Mouse (Mus musculus): ENCODE measurements around the gene Itga5. TPM values are rescaled to one million over a fixed set of nuclear protein-coding genes. Genes with fewer than 3 reads are reported as not detected.
A peak's percentile ranks its signal among the peaks of the same experiment; 100 is the strongest.

The Itga5 gene
- polyA plus RNA-seq, 1 experiment from 2014 or later, result 24.6 TPM

- no peak overlapping the region for H3K9ac ChIP-seq (replicated peaks; ENCODE audit: low read length)
- H3K4me2 ChIP-seq (ENCODE audit: low read depth, low read length), result no peak overlapping the region
- no peaks in the 10 kb centered on the region for H3K36me3 ChIP-seq (replicated peaks; ENCODE audit: control insufficient read depth, insufficient read depth, low read depth, low read length)
- H3K4me3 ChIP-seq (ENCODE audit: low read depth, low read length), result no peak overlapping the region
- no peaks in the 10 kb centered on the region for H3K9me3 ChIP-seq (replicated peaks; ENCODE audit: control insufficient read depth, low read length)
- ATAC-seq (replicated peaks; ENCODE audit: insufficient number of reproducible peaks, low FRiP score, low TSS enrichment, low read depth) (no peak), DNase-seq (ENCODE audit: low spot score) (peak; percentile 39)
- peaks cover 7% of the 10 kb centered on the region; the same call in 1 of the 2 replicates for H3K4me1 ChIP-seq (ENCODE audit: control insufficient read depth, insufficient read depth, low read length)
- no peak overlapping the region for H3K27ac ChIP-seq (replicated peaks; ENCODE audit: low read depth, low read length)
- 17% methylated on average over 2 of the region's 2 CpGs for WGBS
- no peaks in the 10 kb centered on the region for H3K27me3 ChIP-seq (ENCODE audit: control insufficient read depth, insufficient read depth, low read length)
These were observed 4.6 kb upstream of the Itga5 start for GRCm38 (mm10) chr15:103371208-103371607.

- DNase-seq (ENCODE audit: low spot score), result no peak
- no peaks in the 10 kb centered on the region for H3K27me3 ChIP-seq (ENCODE audit: control insufficient read depth, insufficient read depth, low read length)
- H3K36me3 ChIP-seq (replicated peaks; ENCODE audit: control insufficient read depth, insufficient read depth, low read depth, low read length), result no peaks in the 10 kb centered on the region
- no peak overlapping the region for H3K4me3 ChIP-seq (ENCODE audit: low read depth, low read length)
- no peaks in the 10 kb centered on the region for H3K9me3 ChIP-seq (replicated peaks; ENCODE audit: control insufficient read depth, low read length)
- no peak for ATAC-seq (replicated peaks; ENCODE audit: insufficient number of reproducible peaks, low FRiP score, low TSS enrichment, low read depth)
- H3K4me1 ChIP-seq (ENCODE audit: control insufficient read depth, insufficient read depth, low read length), result peaks cover 7% of the 10 kb centered on the region; the same call in 1 of the 2 replicates
- H3K9ac ChIP-seq (replicated peaks; ENCODE audit: low read length), result no peak overlapping the region
- H3K27ac ChIP-seq (replicated peaks; ENCODE audit: low read depth, low read length), result no peak overlapping the region
- 46% methylated on average over 4 of the region's 4 CpGs for WGBS
- no peak overlapping the region for H3K4me2 ChIP-seq (ENCODE audit: low read depth, low read length)
These were observed 3.9 kb upstream of the Itga5 start for GRCm38 (mm10) chr15:103370462-103370861.

- WGBS, result 79% methylated on average over 1 of the region's 1 CpGs
These were observed 2.6 kb upstream of the Itga5 start for GRCm38 (mm10) chr15:103369123-103369522.

GRCm38 (mm10) chr15:103368179-103368940, 1.8 kb upstream of the Itga5 start:
- H3K9ac ChIP-seq (replicated peaks; ENCODE audit: low read length), result no peak overlapping the region
- no peak overlapping the region for H3K4me3 ChIP-seq (ENCODE audit: low read depth, low read length)
- no peak for ATAC-seq (replicated peaks; ENCODE audit: insufficient number of reproducible peaks, low FRiP score, low TSS enrichment, low read depth)
- H3K27ac ChIP-seq (replicated peaks; ENCODE audit: low read depth, low read length), result no peak overlapping the region
- no peaks in the 10 kb centered on the region for H3K9me3 ChIP-seq (replicated peaks; ENCODE audit: control insufficient read depth, low read length)
- H3K27me3 ChIP-seq (ENCODE audit: control insufficient read depth, insufficient read depth, low read length), result no peaks in the 10 kb centered on the region
- H3K36me3 ChIP-seq (replicated peaks; ENCODE audit: control insufficient read depth, insufficient read depth, low read depth, low read length), result no peaks in the 10 kb centered on the region
- H3K4me2 ChIP-seq (ENCODE audit: low read depth, low read length), result no peak overlapping the region
- H3K4me1 ChIP-seq (ENCODE audit: control insufficient read depth, insufficient read depth, low read length), result peaks cover 7% of the 10 kb centered on the region; the same call in 1 of the 2 replicates
- 74% methylated on average over 4 of the region's 4 CpGs for WGBS
- DNase-seq (ENCODE audit: low spot score), result no peak

More at GRCm38 (mm10) chr15:103369123-103369522, 2.6 kb upstream of the Itga5 start:
- Histone ChIP-seq H3K27ac (replicated peaks; ENCODE audit: low read depth, low read length) (no peak overlapping the region), H3K36me3 (replicated peaks; ENCODE audit: control insufficient read depth, insufficient read depth, low read depth, low read length) (no peaks in the 10 kb centered on the region), H3K4me2 (ENCODE audit: low read depth, low read length) (no peak overlapping the region), H3K4me1 (ENCODE audit: control insufficient read depth, insufficient read depth, low read length) (peaks cover 7% of the 10 kb centered on the region; the same call in 1 of the 2 replicates), H3K9ac (replicated peaks; ENCODE audit: low read length) (no peak overlapping the region), H3K27me3 (ENCODE audit: control insufficient read depth, insufficient read depth, low read length) (no peaks in the 10 kb centered on the region), H3K4me3 (ENCODE audit: low read depth, low read length) (no peak overlapping the region), H3K9me3 (replicated peaks; ENCODE audit: control insufficient read depth, low read length) (no peaks in the 10 kb centered on the region)
- ATAC-seq (replicated peaks; ENCODE audit: insufficient number of reproducible peaks, low FRiP score, low TSS enrichment, low read depth) (no peak), DNase-seq (ENCODE audit: low spot score) (no peak)

GRCm38 (mm10) chr15:103365471-103366375, 840 bp downstream of the Itga5 start:
- Histone ChIP-seq H3K27ac (replicated peaks; ENCODE audit: low read depth, low read length) (peak overlapping the region; percentile 87), H3K4me3 (ENCODE audit: low read depth, low read length) (peak overlapping the region; percentile 91), H3K4me1 (ENCODE audit: control insufficient read depth, insufficient read depth, low read length) (peaks cover 7% of the 10 kb centered on the region; the same call in 1 of the 2 replicates), H3K27me3 (ENCODE audit: control insufficient read depth, insufficient read depth, low read length) (no peaks in the 10 kb centered on the region), H3K9me3 (replicated peaks; ENCODE audit: control insufficient read depth, low read length) (no peaks in the 10 kb centered on the region), H3K9ac (replicated peaks; ENCODE audit: low read length) (peak overlapping the region; percentile 93), H3K36me3 (replicated peaks; ENCODE audit: control insufficient read depth, insufficient read depth, low read depth, low read length) (no peaks in the 10 kb centered on the region), H3K4me2 (ENCODE audit: low read depth, low read length) (peak overlapping the region; percentile 86)
- peak; percentile 69 for DNase-seq (ENCODE audit: low spot score)
- ATAC-seq (replicated peaks; ENCODE audit: insufficient number of reproducible peaks, low FRiP score, low TSS enrichment, low read depth), result 0 out of 2 replicates have a peak, but pooled peaks have one; percentile 30
- under 1% methylated on average over 51 of the region's 51 CpGs for WGBS

- ATAC-seq (replicated peaks; ENCODE audit: insufficient number of reproducible peaks, low FRiP score, low TSS enrichment, low read depth), result no peak
- Histone ChIP-seq H3K27ac (replicated peaks; ENCODE audit: low read depth, low read length) (no peak overlapping the region), H3K27me3 (ENCODE audit: control insufficient read depth, insufficient read depth, low read length) (no peaks in the 10 kb centered on the region), H3K9me3 (replicated peaks; ENCODE audit: control insufficient read depth, low read length) (no peaks in the 10 kb centered on the region), H3K9ac (replicated peaks; ENCODE audit: low read length) (peak overlapping the region; percentile 93; the same call in 1 of the 2 replicates), H3K4me3 (ENCODE audit: low read depth, low read length) (peak overlapping the region; percentile 91), H3K4me1 (ENCODE audit: control insufficient read depth, insufficient read depth, low read length) (peaks cover 7% of the 10 kb centered on the region; the same call in 1 of the 2 replicates), H3K36me3 (replicated peaks; ENCODE audit: control insufficient read depth, insufficient read depth, low read depth, low read length) (no peaks in the 10 kb centered on the region), H3K4me2 (ENCODE audit: low read depth, low read length) (peak overlapping the region; percentile 86)
- 54% methylated on average over 4 of the region's 4 CpGs for WGBS
- DNase-seq (ENCODE audit: low spot score), result no peak
These were observed 1.8 kb downstream of the Itga5 start for GRCm38 (mm10) chr15:103364761-103365160.

GRCm38 (mm10) chr15:103363809-103364208, 2.8 kb downstream of the Itga5 start:
- Histone ChIP-seq H3K4me3 (ENCODE audit: low read depth, low read length) (no peak overlapping the region), H3K36me3 (replicated peaks; ENCODE audit: control insufficient read depth, insufficient read depth, low read depth, low read length) (no peaks in the 10 kb centered on the region), H3K9me3 (replicated peaks; ENCODE audit: control insufficient read depth, low read length) (no peaks in the 10 kb centered on the region), H3K27me3 (ENCODE audit: control insufficient read depth, insufficient read depth, low read length) (no peaks in the 10 kb centered on the region), H3K4me1 (ENCODE audit: control insufficient read depth, insufficient read depth, low read length) (peaks cover 10% of the 10 kb centered on the region; the same call in 1 of the 2 replicates), H3K9ac (replicated peaks; ENCODE audit: low read length) (no peak overlapping the region), H3K27ac (replicated peaks; ENCODE audit: low read depth, low read length) (no peak overlapping the region), H3K4me2 (ENCODE audit: low read depth, low read length) (no peak overlapping the region)
- no peak for ATAC-seq (replicated peaks; ENCODE audit: insufficient number of reproducible peaks, low FRiP score, low TSS enrichment, low read depth)
- WGBS, result 68% methylated on average over 1 of the region's 1 CpGs
- DNase-seq (ENCODE audit: low spot score), result no peak
